Mouse (Mus musculus) lung, embryonic 14.5 days (tissue): Measurements from ENCODE around the gene Gsto1. TPM values are rescaled to one million over a fixed set of nuclear protein-coding genes. Genes with fewer than 3 reads are reported as not detected.

Source experiments
- ATAC-seq: fragments of 200-750 bp; cut with Nextera tagmentation; 2 replicates; pipeline ENCODE4 v1.8.0; 2017; ENCODE audit warnings: mild to moderate bottlenecking, moderate TSS enrichment, moderate library complexity; ENCODE audit not compliant: insufficient read depth
- DNase-seq: peaks from one replicate; pipeline ENCODE4 v3.0.0-alpha.2; 2015
- H3K27ac ChIP-seq: fragments of 300-500 bp; sonication (generic); 2 replicates; pipeline ENCODE4 v1.5.1; 2014; ENCODE audit warnings: low read depth, mild to moderate bottlenecking, moderate library complexity
- H3K27me3 ChIP-seq: fragments of 300-500 bp; sonication (generic); 2 replicates; pipeline ENCODE4 v1.6.1; 2014; ENCODE audit warnings: low read length, control low read depth; ENCODE audit not compliant: insufficient read depth
- H3K36me3 ChIP-seq: fragments of 300-500 bp; sonication (generic); 2 replicates; pipeline ENCODE4 v1.6.1; 2014; ENCODE audit warnings: control low read depth; ENCODE audit not compliant: insufficient read depth
- H3K4me1 ChIP-seq: fragments of 300-500 bp; sonication (generic); 2 replicates; pipeline ENCODE4 v1.6.1; 2014; ENCODE audit warnings: antibody characterized with exemption, control low read depth; ENCODE audit not compliant: insufficient read depth
- H3K4me2 ChIP-seq: fragments of 300-500 bp; sonication (generic); 2 replicates; pipeline ENCODE4 v1.6.1; 2014; ENCODE audit warnings: mild to moderate bottlenecking
- H3K4me3 ChIP-seq: fragments of 300-500 bp; sonication (generic); 2 replicates; pipeline ENCODE4 v1.5.1; 2014; ENCODE audit warnings: low read depth, low read length
- H3K9ac ChIP-seq: fragments of 300-500 bp; sonication (generic); 2 replicates; pipeline ENCODE4 v1.6.1; 2014
- H3K9me3 ChIP-seq: fragments of 300-500 bp; sonication (generic); 2 replicates; pipeline ENCODE4 v1.6.1; 2016; ENCODE audit warnings: low read depth, low read length, control low read depth
- CTCF ChIP-seq: IDR thresholded peaks from 2 replicates; pipeline ENCODE4 v1.5.1; 2016; ENCODE audit warnings: antibody characterized with exemption, low read depth
- WGBS: fragments of 180-500 bp; shearing (Covaris S2); extraction: QIAGEN DNeasy Blood & Tissue Kit; methylation state at CpG from one replicate; pipeline ENCODE4 v1.1.7; 2014; 5-methylcytosine and 5-hydroxymethylcytosine counted together
- polyA plus RNA-seq: library from polyadenylated mRNA; unstranded; fragments of >200 nt; fragmentation: Nextera tagmentation; extraction: Ambion mirVana; gene quantifications from 2 replicates; pipeline ENCODE4 v1.2.1, GENCODE M21; 2014

The Gsto1 gene
- polyA plus RNA-seq, 1 experiment from 2014 or later: 80.5 TPM

DNA sequence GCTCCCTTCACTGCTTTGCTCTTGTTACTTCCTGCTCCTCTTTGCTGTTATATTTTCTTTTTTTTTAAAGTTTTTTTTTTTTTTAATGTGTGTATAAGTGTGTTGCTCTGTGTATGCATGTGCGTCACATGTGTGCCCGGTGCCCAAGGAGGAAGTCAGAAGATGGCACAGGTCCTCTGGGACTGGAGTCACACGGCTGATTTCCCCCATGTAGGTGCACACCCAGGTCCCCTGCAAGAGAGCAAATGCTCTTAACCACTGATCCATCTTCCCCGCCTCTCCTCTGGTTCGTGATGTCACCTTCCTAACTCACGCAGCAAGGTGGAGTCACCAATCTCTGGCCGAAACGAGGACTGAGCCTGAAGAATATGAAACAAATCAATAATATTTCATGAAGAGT is 33.3 kb downstream of the Gsto1 start:
- WGBS: 90% methylated on average over 8 of the region's 8 CpGs
- no peaks in the 10 kb centered on the region for H3K36me3 ChIP-seq
- no peak overlapping the region for H3K9ac ChIP-seq
- H3K9me3 ChIP-seq: no peaks in the 10 kb centered on the region
- no peak overlapping the region for H3K27ac ChIP-seq
- H3K4me1 ChIP-seq: peaks cover 40% of the 10 kb centered on the region
- no peak for TF ChIP-seq CTCF
- ATAC-seq (no peak), DNase-seq (no peak)
- H3K4me2 ChIP-seq: no peak overlapping the region
- H3K4me3 ChIP-seq: no peak overlapping the region
- H3K27me3 ChIP-seq: no peaks in the 10 kb centered on the region

DNA sequence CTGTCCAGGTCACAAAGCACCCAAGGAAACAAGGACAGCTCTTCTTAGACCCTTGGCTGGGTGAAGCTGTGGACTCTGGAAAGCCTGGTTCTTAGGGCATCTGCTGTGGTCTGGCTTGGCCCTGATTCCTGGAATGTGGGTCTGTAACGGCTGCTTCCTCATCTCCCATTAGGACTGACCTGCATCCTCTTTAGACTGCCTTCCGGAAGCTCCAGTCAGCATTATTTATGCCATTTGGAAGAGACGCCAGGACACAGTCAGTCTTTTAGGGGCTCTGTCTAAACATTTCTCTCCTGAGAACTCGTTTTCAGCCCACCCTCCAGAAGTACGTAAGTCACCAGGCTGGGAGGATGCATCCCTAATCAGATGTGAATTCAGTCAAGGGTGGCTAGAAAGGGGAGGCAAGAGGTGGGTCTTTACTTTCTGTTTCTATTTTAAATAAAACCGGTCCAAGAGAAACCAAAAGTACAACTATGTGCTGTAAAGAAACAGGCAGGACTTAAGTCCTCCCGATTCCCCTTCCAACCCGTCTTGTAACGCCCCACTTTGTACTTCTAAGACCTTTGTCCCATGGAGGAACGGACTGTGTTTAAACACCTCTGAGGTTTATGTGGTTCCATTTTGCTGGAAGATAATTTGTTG is 35.8 kb downstream of the Gsto1 start:
- no peaks in the 10 kb centered on the region for H3K27me3 ChIP-seq
- peak overlapping the region; percentile 79 for H3K27ac ChIP-seq
- peak overlapping the region; percentile 36 for H3K4me2 ChIP-seq
- WGBS: 33% methylated on average over 10 of the region's 10 CpGs
- H3K36me3 ChIP-seq: peaks cover 16% of the 10 kb centered on the region
- DNase-seq (peak; percentile 74), ATAC-seq (peak; percentile 52; the same call in 1 of the 2 replicates)
- no peak for TF ChIP-seq CTCF
- no peak overlapping the region for H3K4me3 ChIP-seq
- no peaks in the 10 kb centered on the region for H3K9me3 ChIP-seq
- H3K9ac ChIP-seq: no peak overlapping the region; the same call in 1 of the 2 replicates
- peaks cover 37% of the 10 kb centered on the region for H3K4me1 ChIP-seq

DNA sequence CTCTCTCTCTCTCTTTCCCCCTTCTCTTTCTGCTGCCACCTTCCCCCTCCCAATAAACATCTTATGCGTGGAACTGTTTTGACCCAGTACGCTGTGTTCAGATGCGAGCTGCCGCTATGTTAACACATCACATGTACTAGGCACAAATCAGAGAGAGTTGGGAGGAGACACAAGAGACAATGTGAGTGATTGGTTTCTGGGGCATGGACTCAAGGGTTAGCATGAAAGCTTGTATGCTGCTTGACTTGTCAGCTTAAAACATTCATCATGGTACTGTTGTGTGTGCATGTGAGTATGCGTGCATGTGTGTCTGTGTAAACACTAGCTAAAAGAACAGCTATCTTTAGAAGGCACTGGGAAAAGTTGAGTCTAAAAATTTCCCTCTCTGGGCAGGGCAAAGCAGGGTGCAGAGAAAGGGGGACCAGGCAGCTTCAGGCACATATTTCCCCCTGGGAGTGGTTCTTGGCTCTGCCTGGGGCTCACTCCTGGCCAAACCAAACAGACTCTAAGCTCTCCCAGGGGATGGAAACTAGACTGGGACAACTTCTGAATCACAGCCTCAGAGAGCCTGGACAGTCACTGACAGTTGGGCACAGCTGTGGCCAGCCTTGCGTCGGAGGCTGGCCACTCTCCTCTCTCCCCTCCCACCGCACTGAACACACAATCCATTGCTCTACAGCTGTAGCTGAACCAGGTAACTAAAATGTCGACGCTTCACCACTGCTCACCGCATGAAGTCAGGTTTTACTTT is 37.0 kb downstream of the Gsto1 start:
- H3K36me3 ChIP-seq: peaks cover 27% of the 10 kb centered on the region
- no peaks in the 10 kb centered on the region for H3K9me3 ChIP-seq
- peaks cover 31% of the 10 kb centered on the region for H3K4me1 ChIP-seq
- 50% methylated on average over 11 of the region's 11 CpGs for WGBS
- ATAC-seq: peak; percentile 57
- no peak for TF ChIP-seq CTCF
- H3K27me3 ChIP-seq: no peaks in the 10 kb centered on the region
- H3K9ac ChIP-seq: no peak overlapping the region
- no peak overlapping the region for H3K4me3 ChIP-seq
- DNase-seq: peak; percentile 71
- peak overlapping the region; percentile 36; the same call in 1 of the 2 replicates for H3K4me2 ChIP-seq
- H3K27ac ChIP-seq: peak overlapping the region; percentile 55

DNA sequence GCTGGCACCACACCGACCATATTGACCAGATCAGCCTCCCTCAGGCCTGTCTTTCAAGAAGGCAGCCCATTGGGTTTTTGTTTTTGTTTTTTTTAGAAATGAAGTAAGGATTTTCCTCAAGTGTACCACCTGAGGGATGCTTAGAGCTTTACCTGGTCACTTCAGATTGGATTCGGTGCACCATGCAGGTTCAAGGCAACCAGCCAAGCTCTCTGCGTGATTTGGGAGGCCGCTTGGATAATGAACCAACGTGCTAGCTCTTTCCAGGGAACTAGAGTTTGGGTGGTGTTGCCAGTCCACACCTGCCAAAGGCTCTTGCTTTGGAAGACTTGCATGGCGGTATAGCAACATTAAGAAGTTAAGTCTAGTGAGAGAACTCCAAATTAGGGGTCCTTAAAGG is 38.3 kb downstream of the Gsto1 start:
- no peaks in the 10 kb centered on the region for H3K9me3 ChIP-seq
- 94% methylated on average over 6 of the region's 6 CpGs for WGBS
- no peak overlapping the region for H3K4me2 ChIP-seq
- H3K27ac ChIP-seq: no peak overlapping the region
- no peaks in the 10 kb centered on the region for H3K27me3 ChIP-seq
- no peak for ATAC-seq
- H3K4me1 ChIP-seq: peaks cover 27% of the 10 kb centered on the region
- peaks cover 38% of the 10 kb centered on the region for H3K36me3 ChIP-seq
- H3K9ac ChIP-seq: no peak overlapping the region
- TF ChIP-seq CTCF: no peak
- no peak for DNase-seq
- H3K4me3 ChIP-seq: no peak overlapping the region

DNA sequence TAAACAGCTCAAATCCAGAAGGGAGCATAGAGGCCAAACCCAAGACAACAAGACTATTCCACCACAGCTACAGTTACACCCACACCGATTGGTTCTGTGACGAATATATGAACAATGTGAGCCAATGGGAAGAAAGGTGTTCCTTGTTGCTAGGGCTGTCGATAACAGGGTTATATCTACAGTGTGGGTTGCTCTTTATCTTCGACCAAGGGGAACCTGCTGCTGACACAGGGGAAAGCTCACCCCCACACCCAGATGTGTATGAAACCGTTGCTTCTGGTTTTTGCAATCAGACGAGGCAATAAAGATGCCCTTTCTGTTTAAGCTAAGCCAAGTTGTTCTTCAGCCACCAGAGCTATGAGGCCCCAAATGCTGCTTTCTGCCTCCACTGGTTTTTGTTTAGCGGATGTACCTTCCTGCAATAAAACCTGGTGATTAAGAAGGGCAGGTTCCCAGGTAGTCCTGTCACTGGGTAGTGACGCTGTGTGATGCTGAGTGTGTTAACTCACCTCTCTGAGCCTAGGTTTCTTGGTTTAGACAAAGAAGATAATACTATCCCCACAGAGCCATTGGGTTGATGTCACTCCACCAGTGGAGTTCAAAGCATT is 43.8 kb downstream of the Gsto1 start:
- WGBS: 81% methylated on average over 8 of the region's 8 CpGs
- Histone ChIP-seq H3K4me2 (no peak overlapping the region), H3K4me1 (peaks cover 16% of the 10 kb centered on the region), H3K9ac (no peak overlapping the region), H3K4me3 (no peak overlapping the region), H3K27ac (no peak overlapping the region), H3K36me3 (peaks cover 38% of the 10 kb centered on the region), H3K9me3 (no peaks in the 10 kb centered on the region), H3K27me3 (no peaks in the 10 kb centered on the region)
- no peak for TF ChIP-seq CTCF
- no peak for DNase-seq
- no peak; the same call in 1 of the 2 replicates for ATAC-seq

DNA sequence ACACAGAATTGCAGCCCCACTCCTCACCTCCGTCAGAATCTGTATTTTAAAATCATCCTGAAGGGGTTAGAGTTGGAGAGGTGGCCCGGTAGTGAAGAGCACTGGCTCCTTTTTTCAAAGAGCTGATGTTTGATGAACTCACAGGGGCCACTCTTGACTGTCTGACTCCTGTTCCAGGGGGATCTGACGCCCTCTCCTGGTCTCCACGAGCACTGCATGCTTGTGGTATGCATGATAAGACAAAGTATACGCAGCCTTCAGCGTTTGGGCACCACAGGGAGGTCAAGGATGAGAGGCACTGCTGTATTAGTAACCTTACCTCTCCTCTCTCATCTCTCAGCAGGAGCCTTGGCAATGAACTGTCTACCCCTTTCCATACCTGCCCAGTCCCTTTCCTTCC is 45.2 kb downstream of the Gsto1 start:
- no peak overlapping the region for H3K9ac ChIP-seq
- H3K4me3 ChIP-seq: no peak overlapping the region
- peaks cover 28% of the 10 kb centered on the region for H3K36me3 ChIP-seq
- TF ChIP-seq CTCF: peak; percentile 40; the same call in 1 of the 2 replicates
- DNase-seq: no peak
- no peak overlapping the region for H3K27ac ChIP-seq
- peaks cover 20% of the 10 kb centered on the region for H3K4me1 ChIP-seq
- 45% methylated on average over 6 of the region's 6 CpGs for WGBS
- ATAC-seq: no peak
- no peak overlapping the region for H3K4me2 ChIP-seq
- H3K27me3 ChIP-seq: no peaks in the 10 kb centered on the region
- H3K9me3 ChIP-seq: no peaks in the 10 kb centered on the region

DNA sequence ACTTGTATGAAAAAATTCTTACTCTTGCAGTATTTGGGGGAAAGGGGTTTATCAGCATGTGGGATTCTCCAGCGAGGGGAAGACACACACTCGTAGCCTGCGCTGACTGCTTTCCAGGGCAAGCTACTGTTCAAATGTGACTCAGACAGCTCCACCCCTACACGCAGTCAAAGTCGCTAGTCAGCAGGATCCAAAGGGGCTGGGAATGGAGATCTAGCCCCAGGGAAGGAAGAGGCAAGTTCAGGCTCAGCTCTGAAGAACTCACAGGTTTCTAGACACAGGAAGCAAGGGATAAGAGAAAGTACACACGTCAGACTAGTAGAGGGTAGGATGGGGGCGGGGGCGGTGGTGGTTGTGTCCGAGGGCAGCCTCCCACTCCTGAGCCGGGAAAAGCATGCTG is 45.8 kb downstream of the Gsto1 start:
- H3K36me3 ChIP-seq: peaks cover 23% of the 10 kb centered on the region
- no peak overlapping the region for H3K27ac ChIP-seq
- no peak for TF ChIP-seq CTCF
- no peaks in the 10 kb centered on the region for H3K27me3 ChIP-seq
- no peak overlapping the region for H3K4me2 ChIP-seq
- no peak for DNase-seq
- H3K4me1 ChIP-seq: peaks cover 24% of the 10 kb centered on the region
- H3K9ac ChIP-seq: no peak overlapping the region
- H3K9me3 ChIP-seq: no peaks in the 10 kb centered on the region
- H3K4me3 ChIP-seq: no peak overlapping the region
- WGBS: 76% methylated on average over 10 of the region's 10 CpGs
- ATAC-seq: no peak
